Mouse (Mus musculus) MEL-GATA-1-ER (cell line): ENCODE data around the gene Smim5.
A peak's percentile ranks its signal among the peaks of the same experiment; 100 is the strongest.
"Not testable (repeated sequence)": the region's sequence is repeated elsewhere in the genome, so short reads cannot be mapped to it uniquely, and the experiment has no call there.

Experiments
- DNase-seq: peaks from one replicate; pipeline ENCODE4 v3.0.0-alpha.2; 2012; ENCODE audit warnings: low read depth; ENCODE audit errors: extremely low read depth

Gene Smim5

GRCm38 (mm10) chr11:115899486-115900266 is at the start of gene Smim5:
TSS of gene Smim5 (plus strand) at chr11:115899966.
- peak; percentile 78 for DNase-seq

- no peak for DNase-seq
These were observed 45.1 kb upstream of the Smim5 start for GRCm38 (mm10) chr11:115854674-115855073.

- DNase-seq, result not testable (repeated sequence)
These were observed 42.6 kb upstream of the Smim5 start for GRCm38 (mm10) chr11:115857146-115857545.

GRCm38 (mm10) chr11:115857936-115858335 is 41.8 kb upstream of the Smim5 start:
- DNase-seq, result no peak

- no peak for DNase-seq
These were observed 41.4 kb upstream of the Smim5 start, which contains the start of gene Myo15b for GRCm38 (mm10) chr11:115858354-115858753. TSS of gene Myo15b (plus strand) at chr11:115858406.

- DNase-seq, result peak; percentile 39
These were observed 40.4 kb upstream of the Smim5 start for GRCm38 (mm10) chr11:115859143-115859945.

GRCm38 (mm10) chr11:115863895-115864294 is 35.9 kb upstream of the Smim5 start:
- DNase-seq, result no peak

- DNase-seq, result no peak
These were observed 30.4 kb upstream of the Smim5 start for GRCm38 (mm10) chr11:115869393-115869792.

GRCm38 (mm10) chr11:115872437-115872836 is 27.3 kb upstream of the Smim5 start:
- no peak for DNase-seq

- DNase-seq, result no peak
These were observed 23.8 kb upstream of the Smim5 start for GRCm38 (mm10) chr11:115875935-115876334.

GRCm38 (mm10) chr11:115876438-115876837 is 23.3 kb upstream of the Smim5 start:
- DNase-seq, result no peak

- DNase-seq, result no peak
These were observed 22.5 kb upstream of the Smim5 start for GRCm38 (mm10) chr11:115877174-115877755.

GRCm38 (mm10) chr11:115878071-115878470 is 21.7 kb upstream of the Smim5 start:
- DNase-seq, result no peak

GRCm38 (mm10) chr11:115881002-115881401 is 18.8 kb upstream of the Smim5 start:
- DNase-seq, result no peak

GRCm38 (mm10) chr11:115883251-115883650 is 16.5 kb upstream of the Smim5 start:
- no peak for DNase-seq

- DNase-seq, result no peak
These were observed 15.4 kb upstream of the Smim5 start for GRCm38 (mm10) chr11:115884361-115884760.

- no peak for DNase-seq
These were observed 14.5 kb upstream of the Smim5 start for GRCm38 (mm10) chr11:115885281-115885680.

GRCm38 (mm10) chr11:115886446-115886845 is 13.3 kb upstream of the Smim5 start:
- no peak for DNase-seq

GRCm38 (mm10) chr11:115888020-115888419 is 11.7 kb upstream of the Smim5 start:
- DNase-seq, result no peak

GRCm38 (mm10) chr11:115889159-115889558 is 10.6 kb upstream of the Smim5 start:
- no peak for DNase-seq

- no peak for DNase-seq
These were observed 7.6 kb upstream of the Smim5 start for GRCm38 (mm10) chr11:115892213-115892612.

- DNase-seq, result no peak
These were observed 6.7 kb upstream of the Smim5 start for GRCm38 (mm10) chr11:115893071-115893470.
